Mouse (Mus musculus): Measurements from ENCODE around the gene Capn2.

Capn2 gene

GRCm38 (mm10) chr1:182459436-182459835 is 58.0 kb downstream of the Capn2 start:
- no peak for DNase-seq

GRCm38 (mm10) chr1:182458556-182458955 is 58.9 kb downstream of the Capn2 start:
- no peak for DNase-seq

- no peak for DNase-seq
Observed at GRCm38 (mm10) chr1:182455080-182455479, 62.3 kb downstream of the Capn2 start.

- DNase-seq = no peak
Observed at GRCm38 (mm10) chr1:182452473-182452872, 64.9 kb downstream of the Capn2 start.

- DNase-seq = no peak
Observed at GRCm38 (mm10) chr1:182448276-182449035, 69.0 kb downstream of the Capn2 start.

- no peak for DNase-seq
Observed at GRCm38 (mm10) chr1:182444116-182444515, 73.3 kb downstream of the Capn2 start.

GRCm38 (mm10) chr1:182441791-182442473 is 75.5 kb downstream of the Capn2 start:
- no peak for DNase-seq

GRCm38 (mm10) chr1:182439546-182440222 is 77.7 kb downstream of the Capn2 start:
- no peak for DNase-seq

GRCm38 (mm10) chr1:182436746-182437145 is 80.7 kb downstream of the Capn2 start:
- no peak for DNase-seq

- DNase-seq = no peak
Observed at GRCm38 (mm10) chr1:182432059-182432458, 85.3 kb downstream of the Capn2 start.

- no peak for DNase-seq
Observed at GRCm38 (mm10) chr1:182430676-182431075, 86.7 kb downstream of the Capn2 start.

- no peak for DNase-seq
Observed at GRCm38 (mm10) chr1:182429826-182430225, 87.6 kb downstream of the Capn2 start.

GRCm38 (mm10) chr1:182427426-182427825 is 90.0 kb downstream of the Capn2 start:
- DNase-seq = no peak

GRCm38 (mm10) chr1:182426444-182426843 is 91.0 kb downstream of the Capn2 start:
- DNase-seq = no peak

GRCm38 (mm10) chr1:182425176-182425575 is 92.2 kb downstream of the Capn2 start:
- DNase-seq = no peak

- no peak for DNase-seq
Observed at GRCm38 (mm10) chr1:182424274-182424673, 93.1 kb downstream of the Capn2 start.

GRCm38 (mm10) chr1:182419481-182419880 is 97.9 kb downstream of the Capn2 start:
- DNase-seq = no peak
